Mouse (Mus musculus): Measurements from ENCODE around the gene Gm5105. TPM values are rescaled to one million over a fixed set of nuclear protein-coding genes. Genes with fewer than 3 reads are reported as not detected.

Gene Gm5105
- not detected in 2 replicates for total RNA-seq (2017)

DNA sequence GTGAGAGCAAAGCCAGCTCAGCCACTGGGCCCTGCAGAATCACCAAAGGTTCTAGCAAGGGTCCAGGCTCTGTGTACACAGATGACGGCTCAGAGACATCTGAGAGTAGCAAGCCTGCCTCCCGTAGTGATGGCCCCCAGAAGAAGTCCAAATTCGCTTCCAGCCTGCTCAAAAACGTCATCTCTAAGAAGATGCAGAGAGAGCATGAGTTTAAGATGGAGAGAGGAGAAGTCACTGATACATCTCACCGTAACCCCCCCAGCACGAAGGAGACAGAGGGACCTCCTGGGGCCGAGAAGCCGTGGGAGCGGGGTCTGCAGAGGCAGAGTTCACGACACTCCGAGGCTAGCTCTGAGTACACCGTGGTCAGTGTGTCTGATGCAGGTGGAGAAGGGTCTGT is at the start of gene Gm5105:
Gene Gm5105, minus strand, starts transcription at position 101 of the 400 bp plus-strand sequence.
- no peak for ATAC-seq (replicated peaks; ENCODE audit: low read depth, poor library complexity, severe bottlenecking)

DNA sequence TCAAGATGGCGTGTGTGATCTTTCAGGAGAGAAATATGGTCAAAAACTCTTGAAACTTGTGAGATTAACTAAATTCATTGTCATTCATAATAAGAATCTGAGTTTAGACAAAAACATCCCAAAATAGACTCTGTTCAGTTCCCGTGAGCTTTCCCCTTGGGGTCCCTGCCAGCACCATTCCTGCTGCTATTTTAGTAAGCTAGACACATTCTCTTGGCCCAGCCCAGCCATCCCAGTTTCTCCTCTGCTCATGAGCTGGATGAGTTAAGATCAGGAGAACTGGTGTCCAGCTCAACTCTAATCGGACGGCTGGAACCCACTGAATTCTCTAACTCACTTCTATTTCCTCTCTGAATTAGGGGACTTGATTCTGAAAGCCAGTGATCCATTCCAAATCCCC is 49.7 kb upstream of the Gm5105 start:
- no peak for ATAC-seq (replicated peaks; ENCODE audit: low read depth, poor library complexity, severe bottlenecking)

DNA sequence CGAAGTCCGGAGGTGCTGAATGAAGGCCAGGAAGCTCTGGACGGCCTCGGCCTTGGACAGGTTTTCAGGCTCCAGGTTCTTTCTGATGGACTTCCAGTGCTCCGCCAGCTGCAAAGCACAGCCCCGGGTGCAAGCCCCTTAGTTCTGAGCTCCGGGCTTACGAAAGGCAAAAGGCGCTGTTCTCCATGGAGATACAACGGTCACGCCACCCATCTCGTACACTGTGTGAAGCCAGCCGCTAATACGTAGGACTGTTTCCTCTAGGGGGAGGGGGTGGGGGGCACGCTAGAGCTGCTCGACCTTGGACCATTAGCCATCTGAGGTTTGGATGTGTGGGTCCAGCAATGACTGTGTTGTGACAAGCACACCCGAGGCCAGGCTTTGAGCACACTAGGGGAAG is 46.9 kb upstream of the Gm5105 start:
- ATAC-seq (replicated peaks; ENCODE audit: low read depth, poor library complexity, severe bottlenecking): no peak

DNA sequence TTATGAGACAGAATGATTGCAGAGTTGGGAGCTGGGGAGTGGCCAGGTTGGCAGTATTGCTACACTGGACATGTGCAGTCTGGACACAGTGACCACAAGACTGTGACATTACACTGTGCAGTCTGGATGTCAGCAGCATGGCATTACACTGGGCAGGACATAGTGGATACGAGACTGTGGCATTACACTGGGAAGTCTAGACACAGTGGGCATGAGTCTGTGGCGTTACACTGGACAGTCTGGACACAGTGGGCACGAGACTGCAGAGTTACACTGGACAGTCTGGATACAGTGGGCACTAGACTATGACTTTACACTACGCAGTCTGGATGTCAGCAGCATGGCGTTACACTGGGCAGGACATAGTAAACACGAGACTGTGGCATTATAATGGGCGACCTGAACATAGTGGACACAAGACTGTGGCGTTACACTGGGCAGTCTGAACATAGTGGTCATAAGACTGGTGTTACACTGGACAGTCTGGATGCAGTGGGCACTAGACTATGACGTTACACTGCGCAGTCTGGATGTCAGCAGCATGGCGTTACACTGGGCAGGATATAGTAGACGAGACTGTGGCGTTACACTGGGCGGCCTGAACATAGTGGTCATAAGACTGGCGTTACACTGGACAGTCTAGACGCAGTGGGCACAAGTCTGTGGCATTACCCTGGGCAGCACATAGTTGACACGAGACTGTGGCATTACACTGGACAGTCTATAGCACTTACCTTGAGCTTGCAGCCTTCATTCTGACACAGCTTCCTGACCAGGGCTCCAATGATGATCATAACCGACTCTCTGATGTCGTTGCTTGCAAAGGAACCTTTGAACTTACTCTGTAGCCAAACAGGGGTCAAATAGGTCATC is 44.0 kb upstream of the Gm5105 start:
- no peak for ATAC-seq (replicated peaks; ENCODE audit: low read depth, poor library complexity, severe bottlenecking)

DNA sequence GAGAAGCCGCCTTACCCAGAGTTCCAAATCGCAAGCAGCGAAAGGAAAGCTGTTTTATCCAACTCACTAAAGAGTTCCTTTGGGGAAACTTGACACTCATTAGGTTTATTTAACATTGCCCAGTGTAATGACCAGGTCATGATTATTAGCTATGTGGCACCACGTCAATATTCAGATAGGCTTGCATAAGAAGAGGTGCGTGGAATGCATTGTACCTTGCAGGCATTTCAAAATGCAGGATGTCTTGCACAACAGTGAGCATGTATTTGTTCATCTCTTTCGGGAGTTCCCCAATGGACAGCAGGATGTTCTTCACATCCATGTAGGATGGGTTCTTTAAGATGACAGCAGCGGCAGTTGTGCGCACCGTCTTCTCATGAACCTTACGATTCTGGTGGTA is 39.7 kb upstream of the Gm5105 start:
- no peak for ATAC-seq (replicated peaks; ENCODE audit: low read depth, poor library complexity, severe bottlenecking)

DNA sequence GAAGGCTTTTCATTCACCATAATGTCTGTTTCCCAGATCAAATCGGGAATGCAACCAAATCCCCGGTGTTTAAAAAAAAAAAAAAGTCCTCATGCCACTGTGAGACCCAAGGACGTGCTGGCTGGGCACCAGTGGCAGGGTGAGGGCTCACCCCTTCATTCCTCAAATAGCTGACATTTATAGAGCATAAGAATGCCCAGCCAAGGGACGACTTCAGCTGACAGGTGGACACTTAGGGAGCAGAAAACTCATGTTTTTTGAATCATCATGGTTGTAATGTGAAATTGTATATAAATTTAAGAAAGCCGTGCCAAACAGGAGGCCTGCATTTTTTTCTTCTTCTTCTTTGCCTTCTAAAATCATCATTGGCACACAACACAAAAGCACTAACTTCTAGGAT is 37.9 kb upstream of the Gm5105 start:
- no peak for ATAC-seq (replicated peaks; ENCODE audit: low read depth, poor library complexity, severe bottlenecking)

DNA sequence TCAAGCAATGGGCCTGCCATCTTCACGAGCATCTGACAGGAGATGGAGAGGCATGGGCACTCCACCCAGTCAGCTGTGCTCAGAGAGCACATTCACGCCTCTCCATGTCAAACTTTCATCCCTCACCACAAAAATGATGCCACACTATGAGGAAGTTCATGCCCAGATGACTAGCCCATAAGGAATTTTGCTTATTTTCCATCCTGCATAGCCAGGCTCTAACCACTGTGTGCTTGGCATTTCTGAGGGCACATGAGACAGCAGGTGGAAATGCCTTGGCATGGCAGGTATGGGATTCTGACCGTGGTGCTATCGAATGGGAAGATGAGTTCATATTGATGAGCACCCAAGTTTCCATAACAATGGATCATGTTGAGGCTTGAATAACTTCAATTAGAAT is 36.5 kb upstream of the Gm5105 start:
- ATAC-seq (replicated peaks; ENCODE audit: low read depth, poor library complexity, severe bottlenecking): no peak

DNA sequence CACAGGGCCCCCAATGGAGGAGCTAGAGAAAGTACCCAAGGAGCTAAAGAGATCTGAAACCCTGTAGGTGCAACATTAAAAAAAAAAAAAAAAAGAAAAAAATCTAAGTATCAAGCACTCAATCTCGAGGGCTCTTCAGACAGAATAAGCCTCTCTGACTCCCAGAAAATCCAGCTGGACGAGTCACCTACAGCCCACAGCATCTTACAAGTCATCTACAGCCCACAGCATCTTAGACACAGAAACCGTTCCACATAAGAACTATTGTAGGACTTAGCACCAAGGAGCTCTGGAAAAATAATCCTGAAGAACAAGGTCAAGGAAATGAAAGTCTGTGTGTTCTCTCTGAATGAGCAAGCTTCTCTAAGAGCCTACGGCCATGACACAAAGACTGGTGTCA is 34.7 kb upstream of the Gm5105 start:
- ATAC-seq (replicated peaks; ENCODE audit: low read depth, poor library complexity, severe bottlenecking): no peak

DNA sequence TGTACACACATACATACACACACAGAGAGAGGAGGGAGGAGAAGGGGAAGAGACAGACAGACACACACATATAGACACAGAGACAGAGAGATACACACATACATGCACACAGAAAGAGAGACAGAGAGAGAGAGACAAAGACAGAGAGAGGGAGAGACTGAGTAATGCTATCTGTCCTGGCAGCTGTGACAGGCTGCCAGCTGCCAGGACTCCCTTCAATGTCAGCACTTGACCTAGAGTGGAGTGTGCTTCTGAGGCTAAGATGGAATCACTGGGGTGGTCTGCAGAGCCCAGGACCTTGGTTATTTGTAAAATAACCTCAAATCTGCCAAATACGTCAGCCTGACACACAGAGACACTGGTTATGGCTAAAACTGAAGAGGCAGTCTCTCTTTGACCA is 30.5 kb upstream of the Gm5105 start:
- no peak for ATAC-seq (replicated peaks; ENCODE audit: low read depth, poor library complexity, severe bottlenecking)

DNA sequence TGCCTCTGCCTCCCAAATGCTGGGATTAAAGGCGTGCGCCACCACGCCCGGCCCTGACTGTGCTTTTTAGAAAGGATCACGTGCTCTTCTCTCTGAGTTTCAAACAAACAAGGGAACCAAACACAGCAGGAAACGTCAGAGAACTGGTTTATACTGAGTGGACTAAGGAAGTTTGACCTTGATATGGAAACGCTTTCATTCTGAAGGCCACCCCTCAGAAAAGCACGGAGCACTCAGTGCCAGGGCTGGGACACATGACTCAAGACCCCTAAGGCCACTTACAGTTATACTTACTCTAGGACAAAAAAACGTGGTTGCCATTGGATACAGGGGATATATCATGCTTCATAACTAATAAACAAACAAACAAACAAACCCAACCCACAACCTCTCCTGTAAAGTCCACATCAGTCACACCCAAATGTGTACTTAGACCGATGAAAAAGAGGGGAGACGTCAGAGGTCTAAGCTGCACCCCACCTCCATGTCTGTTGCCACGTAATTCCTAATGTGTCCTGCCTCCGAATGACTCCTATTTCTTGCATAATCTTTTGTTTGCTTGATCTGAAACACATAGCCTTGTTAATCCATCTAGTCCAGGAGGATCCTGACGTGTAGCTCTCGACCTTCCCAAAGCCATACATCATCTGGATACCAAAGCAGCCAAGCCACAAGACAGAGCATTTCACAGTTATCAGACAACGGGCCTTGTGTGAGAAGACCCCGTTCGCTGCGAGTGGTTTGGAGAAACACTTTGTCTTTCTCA is 29.3 kb upstream of the Gm5105 start:
- ATAC-seq (replicated peaks; ENCODE audit: low read depth, poor library complexity, severe bottlenecking): no peak

DNA sequence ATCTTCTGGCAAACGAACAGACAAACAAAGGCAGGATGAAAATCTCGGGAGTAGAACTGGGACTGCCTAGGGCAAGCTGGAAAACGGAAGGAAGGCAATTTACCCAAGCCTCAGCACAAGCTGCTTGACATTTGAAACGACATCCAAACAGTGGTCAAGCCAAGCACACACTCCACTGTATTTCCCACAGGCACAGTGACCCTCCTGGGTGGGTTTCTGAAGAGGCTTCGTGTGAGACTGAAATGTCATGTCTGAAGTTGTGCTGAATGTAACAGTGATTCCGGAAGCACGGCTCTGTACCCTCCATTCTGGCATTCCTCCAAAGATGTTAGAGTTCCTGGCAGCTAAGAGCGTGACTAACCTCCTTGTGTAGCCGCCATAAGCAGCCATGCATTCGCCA is 28.5 kb upstream of the Gm5105 start:
- no peak for ATAC-seq (replicated peaks; ENCODE audit: low read depth, poor library complexity, severe bottlenecking)

DNA sequence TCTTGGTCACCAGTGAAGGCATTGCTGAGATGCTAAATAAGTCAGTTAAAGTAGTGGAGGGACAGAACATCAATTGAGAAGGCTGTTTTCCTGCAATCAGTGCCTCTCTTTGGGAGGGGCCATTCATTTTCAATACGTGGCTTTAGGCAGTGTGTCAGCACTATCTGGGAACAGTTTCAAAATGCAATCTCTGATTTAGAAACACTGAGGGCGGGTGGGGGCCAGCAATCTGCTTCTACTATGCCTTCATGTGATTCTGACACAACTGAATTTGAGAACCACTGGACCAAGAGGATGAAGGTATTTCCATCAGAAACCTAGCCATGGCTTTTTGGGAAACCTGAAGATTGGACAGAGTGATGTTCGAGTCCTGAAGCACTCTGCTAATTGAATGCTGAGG is 28.1 kb upstream of the Gm5105 start:
- no peak for ATAC-seq (replicated peaks; ENCODE audit: low read depth, poor library complexity, severe bottlenecking)

DNA sequence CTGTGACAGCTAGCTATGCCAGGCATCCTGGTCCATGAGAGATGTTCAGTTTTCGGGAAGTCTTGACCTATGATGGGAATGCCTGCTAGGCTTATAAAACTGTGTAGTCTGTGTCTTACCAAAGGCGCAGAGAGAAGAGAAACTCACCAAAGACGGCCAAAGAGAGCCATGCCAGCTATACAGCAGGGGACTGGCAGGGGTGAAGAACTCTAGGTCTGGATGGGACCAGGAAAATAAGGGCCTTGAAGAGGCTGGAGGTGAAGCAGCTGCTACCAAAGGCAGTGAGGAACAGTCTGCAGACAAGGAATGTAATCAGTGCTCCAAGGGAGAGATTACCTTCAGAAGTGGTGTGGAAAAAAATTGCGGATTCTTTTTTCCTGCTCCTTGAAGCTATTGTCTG is 16.7 kb upstream of the Gm5105 start:
- ATAC-seq (replicated peaks; ENCODE audit: low read depth, poor library complexity, severe bottlenecking): no peak

DNA sequence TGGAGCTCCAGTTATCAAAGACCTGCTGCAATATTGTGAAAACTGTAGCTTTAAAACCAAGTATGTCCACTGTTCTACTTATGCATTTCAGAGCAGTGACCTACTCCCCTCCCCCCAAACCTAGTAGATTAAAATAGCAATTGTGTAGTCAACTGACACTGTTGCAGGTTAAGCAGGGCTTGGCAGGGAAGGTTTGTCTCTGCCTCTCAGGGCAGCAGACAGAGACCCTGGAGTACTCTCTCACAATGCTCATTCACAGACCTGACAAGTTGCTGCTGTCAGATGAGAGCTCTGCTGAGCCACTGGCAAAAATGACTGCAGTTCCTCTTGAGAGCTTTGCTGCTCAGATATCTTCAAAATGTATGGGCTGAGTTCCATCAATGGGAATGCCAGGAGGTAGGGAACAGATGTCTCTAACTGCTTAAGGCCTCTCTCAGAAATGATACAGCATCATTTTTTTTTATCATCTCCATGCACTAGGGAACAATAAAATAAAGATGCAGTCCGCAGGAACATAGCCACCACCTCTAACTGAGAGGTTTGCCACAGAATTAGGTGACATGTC is 16.0 kb upstream of the Gm5105 start:
- ATAC-seq (replicated peaks; ENCODE audit: low read depth, poor library complexity, severe bottlenecking): no peak

DNA sequence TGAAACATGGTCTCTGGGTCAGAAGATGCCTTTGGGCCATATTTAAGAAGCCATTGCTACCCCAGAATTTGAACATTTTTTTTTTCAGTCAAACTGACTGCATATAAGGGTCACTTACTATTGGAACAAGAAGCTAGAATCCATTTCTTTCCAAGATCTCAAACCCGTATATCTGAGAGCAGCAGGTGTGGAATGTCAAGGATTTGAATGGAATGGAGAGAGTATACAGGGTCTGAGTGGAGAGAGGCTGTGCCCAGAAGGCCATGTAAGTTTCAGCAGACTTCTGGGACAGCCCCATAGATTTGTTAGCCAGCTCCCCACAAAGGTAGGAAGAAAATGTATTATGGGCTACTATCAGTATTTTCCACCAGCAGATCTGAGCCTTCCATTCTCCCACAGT is 11.5 kb upstream of the Gm5105 start:
- ATAC-seq (replicated peaks; ENCODE audit: low read depth, poor library complexity, severe bottlenecking): no peak

DNA sequence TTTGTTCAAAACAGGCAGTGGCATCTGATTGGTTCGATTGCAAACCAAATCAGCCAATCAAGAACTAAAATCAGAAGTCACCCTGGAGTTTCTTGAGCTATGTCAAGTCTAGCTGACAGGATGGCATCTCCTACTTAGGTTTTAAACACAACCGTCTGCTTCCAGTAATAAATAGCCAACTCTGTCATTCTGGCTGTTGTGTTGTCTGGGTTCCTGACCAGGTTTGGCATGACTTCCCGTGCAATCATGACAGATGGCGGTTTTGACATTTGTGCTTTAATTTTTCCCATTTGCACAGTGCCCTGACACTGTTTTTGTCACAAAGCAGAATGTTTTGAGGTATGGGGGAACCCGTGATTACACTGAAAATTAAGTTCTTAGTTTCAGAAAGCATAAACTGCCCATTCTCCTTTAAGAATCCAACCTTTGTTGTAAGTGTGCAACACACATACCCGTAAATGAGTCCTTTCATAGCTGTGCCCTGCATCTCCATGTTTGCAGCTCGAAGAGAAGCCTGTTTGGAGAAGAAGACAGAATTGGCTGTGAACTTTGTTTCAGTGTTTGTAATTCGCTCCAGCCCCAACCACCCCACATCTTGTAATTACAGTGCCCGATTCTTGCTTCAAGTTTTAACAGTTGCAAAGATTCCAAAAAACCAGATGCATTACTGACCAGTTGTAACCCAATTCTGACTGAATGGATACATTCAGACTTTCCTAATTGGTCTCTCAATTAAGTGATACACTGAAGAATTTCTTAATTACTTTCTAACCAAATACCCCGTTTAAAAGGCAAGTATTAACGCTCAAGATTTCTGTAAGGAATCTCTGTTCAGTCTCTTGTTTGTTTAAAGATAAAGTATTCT is 10.5 kb upstream of the Gm5105 start:
- no peak for ATAC-seq (replicated peaks; ENCODE audit: low read depth, poor library complexity, severe bottlenecking)

DNA sequence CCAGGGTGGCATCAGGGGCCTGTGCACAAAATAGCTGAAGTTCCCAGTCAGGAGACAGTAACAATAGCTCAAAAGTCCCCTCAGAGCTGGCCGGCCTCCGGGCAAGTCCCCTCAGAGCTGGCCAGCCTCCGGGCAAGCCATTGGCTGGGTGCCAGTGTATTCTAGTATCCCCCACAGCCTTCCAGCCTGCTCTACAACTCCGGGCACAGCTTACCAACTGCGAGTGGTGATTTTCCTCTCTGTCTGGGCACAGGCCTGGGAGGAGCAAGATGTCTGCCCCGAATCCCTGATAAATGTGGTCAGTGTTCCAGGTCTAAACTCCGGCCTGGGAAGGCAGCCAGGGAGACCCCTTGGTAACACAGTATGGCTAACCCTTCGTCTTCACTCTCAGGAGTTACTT is 8.0 kb upstream of the Gm5105 start:
- ATAC-seq (replicated peaks; ENCODE audit: low read depth, poor library complexity, severe bottlenecking): no peak

DNA sequence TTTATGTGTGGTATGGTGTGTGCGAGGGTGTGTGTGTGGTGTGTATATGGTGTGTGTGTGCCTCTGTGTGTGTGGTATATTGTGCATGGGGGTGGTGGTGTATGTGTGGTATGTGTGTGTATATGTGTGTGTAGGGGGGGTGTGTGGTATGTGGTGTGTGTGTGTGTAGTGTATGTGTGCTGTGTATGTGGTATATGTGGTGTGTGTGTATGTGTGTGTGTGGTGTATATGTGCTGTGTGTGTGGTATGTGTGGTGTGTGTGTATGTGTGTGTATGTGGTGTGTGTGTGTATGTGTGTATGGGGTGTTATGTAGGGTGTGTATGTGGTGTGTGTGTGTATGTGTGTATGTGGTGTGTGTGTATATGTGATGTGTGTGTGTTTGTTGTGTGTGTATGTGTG is 7.0 kb upstream of the Gm5105 start:
- no peak for ATAC-seq (replicated peaks; ENCODE audit: low read depth, poor library complexity, severe bottlenecking)

DNA sequence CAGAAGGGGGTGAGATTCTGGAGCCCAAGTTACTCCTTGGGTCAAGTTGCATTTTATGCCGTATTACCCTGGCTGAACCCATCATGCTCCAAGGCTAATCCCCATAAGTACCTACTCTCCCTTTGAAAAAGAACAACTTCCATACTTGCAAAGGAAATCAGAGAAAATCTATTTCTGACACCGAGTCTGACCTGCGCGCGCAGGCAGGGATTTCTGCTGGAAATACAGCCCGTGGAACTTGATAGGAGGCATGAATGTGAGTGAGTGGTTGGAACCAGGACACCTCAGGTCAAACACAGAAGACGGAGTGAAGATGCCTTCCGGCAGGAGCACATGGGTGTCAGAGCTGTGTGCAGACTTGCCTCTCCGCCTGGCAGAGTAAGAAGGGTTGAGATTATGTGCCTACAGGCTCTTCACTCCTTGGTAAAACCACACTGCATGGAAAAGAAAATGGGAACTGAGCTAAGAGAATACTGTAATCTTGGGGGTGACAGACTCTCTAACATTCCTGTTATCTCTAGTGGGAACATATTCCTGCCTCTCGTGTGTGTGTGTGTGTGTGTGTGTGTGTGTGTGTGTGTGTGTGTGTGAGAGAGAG is 4.4 kb upstream of the Gm5105 start:
- no peak for ATAC-seq (replicated peaks; ENCODE audit: low read depth, poor library complexity, severe bottlenecking)

DNA sequence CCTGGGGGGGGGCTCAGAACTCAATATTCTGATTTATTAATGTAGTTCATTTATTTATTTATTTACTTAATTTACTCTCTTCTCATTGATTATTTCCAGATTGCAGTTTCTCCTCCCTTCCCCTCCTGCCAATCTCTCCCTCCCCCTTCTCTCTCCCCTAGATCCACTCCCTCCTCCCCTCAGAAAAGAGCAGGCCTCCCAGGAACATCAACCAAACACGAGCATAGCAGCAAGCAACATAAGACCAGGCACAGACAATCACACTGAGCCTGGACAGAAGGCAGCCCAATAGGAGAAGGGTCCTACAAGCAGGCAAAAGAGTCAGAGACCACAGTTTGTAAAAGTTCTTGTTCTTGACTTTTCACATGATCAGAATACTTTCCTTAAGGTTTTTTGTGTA is 3.8 kb upstream of the Gm5105 start:
- no peak for ATAC-seq (replicated peaks; ENCODE audit: low read depth, poor library complexity, severe bottlenecking)
